Mouse (Mus musculus) layer of hippocampus, postnatal 14 days (tissue): Measurements from ENCODE around the gene Otop1. TPM values are rescaled to one million over a fixed set of nuclear protein-coding genes. Genes with fewer than 3 reads are reported as not detected.
A peak's percentile ranks its signal among the peaks of the same experiment; 100 is the strongest.

Experiments
- DNase-seq, 2 experiments: peaks; one replicate each; pipeline ENCODE4 v3.0.0; 2021 to 2022; ENCODE audit warnings: low spot score in 2 of 2, mixed read lengths in 1 of 2
- long read RNA-seq, 2 experiments: library from polyadenylated mRNA; stranded (forward); transcript quantifications; one replicate each; pipeline ENCODE4 v2.0.0; 2021
- total RNA-seq, 2 experiments: library from RNA; stranded (reverse); gene quantifications; 2 replicates each; pipeline ENCODE4 v1.2.3; 2021

Otop1 gene
- total RNA-seq = under 1 TPM in 1 of 2 experiments, not detected in 1; 0.17 TPM
- long read RNA-seq, experiment 1 = 0 reads
- long read RNA-seq, experiment 2 = 0 reads

- no peak for DNase-seq
Measured at GRCm38 (mm10) chr5:38275771-38276170, at the start of gene Otop1. Otop1 (plus strand) TSS chr5:38275972.

- no peak for DNase-seq
Measured at GRCm38 (mm10) chr5:38235422-38235821, 40.4 kb upstream of the Otop1 start.

GRCm38 (mm10) chr5:38236627-38237026, 39.1 kb upstream of the Otop1 start:
- no peak for DNase-seq

GRCm38 (mm10) chr5:38240727-38241472, 34.9 kb upstream of the Otop1 start:
- DNase-seq = no peak

- no peak for DNase-seq
Measured at GRCm38 (mm10) chr5:38241473-38241834, 34.3 kb upstream of the Otop1 start.

- DNase-seq = no peak
Measured at GRCm38 (mm10) chr5:38241966-38242365, 33.8 kb upstream of the Otop1 start.

- no peak for DNase-seq
Measured at GRCm38 (mm10) chr5:38255195-38255594, 20.6 kb upstream of the Otop1 start.

- DNase-seq = no peak
Measured at GRCm38 (mm10) chr5:38255644-38256043, 20.1 kb upstream of the Otop1 start.

GRCm38 (mm10) chr5:38256551-38256950, 19.2 kb upstream of the Otop1 start:
- DNase-seq = no peak

- DNase-seq = no peak
Measured at GRCm38 (mm10) chr5:38258034-38258772, 17.6 kb upstream of the Otop1 start.

- DNase-seq = no peak
Measured at GRCm38 (mm10) chr5:38258773-38259146, 17.0 kb upstream of the Otop1 start.

GRCm38 (mm10) chr5:38259455-38260106, 16.2 kb upstream of the Otop1 start:
- DNase-seq = no peak

GRCm38 (mm10) chr5:38260107-38260682, 15.6 kb upstream of the Otop1 start, which contains the start of gene Tmem128:
Tmem128 (plus strand) TSS chr5:38260185.
- DNase-seq = peak; percentile 68 to 80

- DNase-seq = no peak
Measured at GRCm38 (mm10) chr5:38270942-38271341, 4.8 kb upstream of the Otop1 start.

- no peak for DNase-seq
Measured at GRCm38 (mm10) chr5:38273831-38274230, 1.9 kb upstream of the Otop1 start.

GRCm38 (mm10) chr5:38276451-38276850, 679 bp downstream of the Otop1 start:
- no peak for DNase-seq

GRCm38 (mm10) chr5:38277098-38277866, 1.5 kb downstream of the Otop1 start:
- no peak for DNase-seq

- no peak for DNase-seq
Measured at GRCm38 (mm10) chr5:38277936-38278600, 2.3 kb downstream of the Otop1 start.

GRCm38 (mm10) chr5:38280075-38280474, 4.3 kb downstream of the Otop1 start:
- DNase-seq = no peak

- no peak for DNase-seq
Measured at GRCm38 (mm10) chr5:38285724-38286123, 10.0 kb downstream of the Otop1 start.
